Mouse (Mus musculus) embryonic facial prominence, embryonic 11.5 days (tissue): ENCODE data around the gene Slfn5. TPM values are rescaled to one million over a fixed set of nuclear protein-coding genes. Genes with fewer than 3 reads are reported as not detected.

ENCODE experiments used
- ATAC-seq: fragments of 200-750 bp; cut with Nextera tagmentation; replicated peaks from 2 replicates; pipeline ENCODE4 v1.8.0; 2017; ENCODE audit warnings: low read depth; ENCODE audit not compliant: insufficient number of reproducible peaks, low FRiP score, low TSS enrichment
- DNase-seq: peaks from one replicate; pipeline ENCODE4 v3.0.0-alpha.2; 2015; ENCODE audit warnings: low spot score
- H3K27ac ChIP-seq: fragments of 300-500 bp; sonication (generic); replicated peaks from 2 replicates; pipeline ENCODE4 v1.5.1; 2014; ENCODE audit warnings: mild to moderate bottlenecking, low read depth, low read length, control low read depth
- H3K27me3 ChIP-seq: fragments of 300-500 bp; sonication (generic); 2 replicates; pipeline ENCODE4 v1.6.1; 2014; ENCODE audit warnings: mild to moderate bottlenecking, low read length, moderate library complexity, mixed read lengths; ENCODE audit not compliant: control insufficient read depth, insufficient read depth
- H3K36me3 ChIP-seq: fragments of 300-500 bp; sonication (generic); replicated peaks from 2 replicates; pipeline ENCODE4 v1.6.1; 2014; ENCODE audit warnings: low read depth, mild to moderate bottlenecking, low read length, moderate library complexity, mixed read lengths; ENCODE audit not compliant: control insufficient read depth, insufficient read depth
- H3K4me1 ChIP-seq: fragments of 300-500 bp; sonication (generic); 2 replicates; pipeline ENCODE4 v1.6.1; 2014; ENCODE audit warnings: low read length, mixed read lengths; ENCODE audit not compliant: control insufficient read depth, insufficient read depth
- H3K4me2 ChIP-seq: fragments of 300-500 bp; sonication (generic); 2 replicates; pipeline ENCODE4 v1.6.1; 2014; ENCODE audit warnings: low read depth, mild to moderate bottlenecking, control low read depth, low read length, moderate library complexity
- H3K4me3 ChIP-seq: fragments of 300-500 bp; sonication (generic); 2 replicates; pipeline ENCODE4 v1.5.1; 2014; ENCODE audit warnings: low read depth, low read length, control low read depth
- H3K9ac ChIP-seq: fragments of 300-500 bp; sonication (generic); replicated peaks from 2 replicates; pipeline ENCODE4 v1.6.1; 2014; ENCODE audit warnings: mild to moderate bottlenecking, control low read depth, low read length
- H3K9me3 ChIP-seq: fragments of 300-500 bp; sonication (generic); replicated peaks from 2 replicates; pipeline ENCODE4 v1.6.1; 2016; ENCODE audit warnings: mild to moderate bottlenecking, low read length, inconsistent platforms, mixed read lengths; ENCODE audit not compliant: control insufficient read depth
- WGBS: fragments of 180-500 bp; shearing (Covaris S2); extraction: QIAGEN DNeasy Blood & Tissue Kit; methylation state at CpG from one replicate; pipeline ENCODE4 v1.1.7; 2014; 5-methylcytosine and 5-hydroxymethylcytosine counted together
- microRNA-seq: library from miRNA; unstranded; fragments of <30 nt; microRNA quantifications from one replicate; pipeline ENCODE4, GENCODE M21; 2016; ENCODE audit warnings: borderline number of aligned reads
- polyA plus RNA-seq: library from polyadenylated mRNA; unstranded; fragments of >200 nt; fragmentation: Nextera tagmentation; extraction: Ambion mirVana; gene quantifications from 2 replicates; pipeline ENCODE4 v1.2.1, GENCODE M21; 2014

Gene Slfn5
- polyA plus RNA-seq, 1 experiment from 2014 or later: 0.90 TPM

GRCm38 (mm10) chr11:83013356-83013755, 62.2 kb downstream of the Slfn5 start:
- ATAC-seq: no peak
- Histone ChIP-seq H3K9ac (no peak overlapping the region), H3K9me3 (no peaks in the 10 kb centered on the region), H3K4me3 (no peak overlapping the region), H3K4me2 (no peak overlapping the region), H3K4me1 (no peaks in the 10 kb centered on the region), H3K36me3 (no peaks in the 10 kb centered on the region), H3K27me3 (no peaks in the 10 kb centered on the region), H3K27ac (no peak overlapping the region)
- DNase-seq: no peak
- 75% methylated on average over 1 of the region's 1 CpGs for WGBS

Small RNAs within 50 kb of the gene (microRNA-seq; reads per million reads assigned to microRNA genes)
- not detected for gene Mir7679

Other genes starting within 250 kb of the Slfn5 start
- 0.11 and 0.26 TPM in 2 replicates for gene Cct6b, start 187.0 kb upstream of the Slfn5 start, polyA plus RNA-seq
- gene Zfp830, start 187.0 kb upstream of the Slfn5 start, polyA plus RNA-seq: 44.4 and 44.9 TPM in 2 replicates
- 44.8 and 48.1 TPM in 2 replicates for gene Lig3, start 170.2 kb upstream of the Slfn5 start, polyA plus RNA-seq
- 12.1 and 12.8 TPM in 2 replicates for gene Rffl, start 80.1 kb upstream of the Slfn5 start, polyA plus RNA-seq
- gene Rad51d, start 60.7 kb upstream of the Slfn5 start, polyA plus RNA-seq: 13.4 and 13.5 TPM in 2 replicates
- 0.18 TPM in 1 of 2 replicates, not detected in the other for gene Fndc8, start 59.2 kb upstream of the Slfn5 start, polyA plus RNA-seq
- 23.2 and 33.7 TPM in 2 replicates for gene Nle1, start 42.9 kb upstream of the Slfn5 start, polyA plus RNA-seq
- 2.6 and 2.9 TPM in 2 replicates for gene Unc45b, start 40.8 kb upstream of the Slfn5 start, polyA plus RNA-seq
- 12.6 and 15.3 TPM in 2 replicates for gene Slfn9, start 40.5 kb downstream of the Slfn5 start, polyA plus RNA-seq
- gene Slfn8, start 69.5 kb downstream of the Slfn5 start, polyA plus RNA-seq: 0.20 and 0.36 TPM in 2 replicates
- gene Slfn2, start 113.8 kb downstream of the Slfn5 start, polyA plus RNA-seq: 1.5 and 1.8 TPM in 2 replicates
- gene Slfn1, start 165.5 kb downstream of the Slfn5 start, polyA plus RNA-seq: 0.11 TPM in 1 of 2 replicates, not detected in the other
- not detected in 2 replicates for gene Slfn4, start 223.8 kb downstream of the Slfn5 start, polyA plus RNA-seq
- 1.2 and 1.4 TPM in 2 replicates for gene Slfn3, start 240.0 kb downstream of the Slfn5 start, polyA plus RNA-seq